Mouse (Mus musculus) hindbrain, embryonic 16.5 days (tissue): ENCODE measurements around the gene Tal1. TPM values are rescaled to one million over a fixed set of nuclear protein-coding genes. Genes with fewer than 3 reads are reported as not detected.
A peak's percentile ranks its signal among the peaks of the same experiment; 100 is the strongest.

Source experiments
- ATAC-seq: fragments of 200-750 bp; cut with Nextera tagmentation; 2 replicates; pipeline ENCODE4 v1.8.0; 2017; ENCODE audit warnings: moderate TSS enrichment, moderate library complexity
- H3K27ac ChIP-seq: fragments of 300-500 bp; sonication (generic); 2 replicates; pipeline ENCODE4 v1.5.1; 2014; ENCODE audit warnings: low read depth, mild to moderate bottlenecking, control low read depth, low read length, moderate library complexity
- H3K27me3 ChIP-seq: fragments of 300-500 bp; sonication (generic); replicated peaks from 2 replicates; pipeline ENCODE4 v1.6.1; 2014; ENCODE audit warnings: low read length; ENCODE audit not compliant: control insufficient read depth, insufficient read depth
- H3K36me3 ChIP-seq: fragments of 300-500 bp; sonication (generic); 2 replicates; pipeline ENCODE4 v1.6.1; 2014; ENCODE audit warnings: mild to moderate bottlenecking, low read length, moderate library complexity, mixed read lengths; ENCODE audit not compliant: control insufficient read depth, insufficient read depth
- H3K4me1 ChIP-seq: fragments of 300-500 bp; sonication (generic); 2 replicates; pipeline ENCODE4 v1.6.1; 2014; ENCODE audit warnings: low read depth, low read length; ENCODE audit not compliant: control insufficient read depth, insufficient read depth
- H3K4me2 ChIP-seq: fragments of 300-500 bp; sonication (generic); 2 replicates; pipeline ENCODE4 v1.6.1; 2014; ENCODE audit warnings: mild to moderate bottlenecking, low read length, control low read depth, moderate library complexity
- H3K4me3 ChIP-seq: fragments of 300-500 bp; sonication (generic); 2 replicates; pipeline ENCODE4 v1.5.1; 2014; ENCODE audit warnings: mild to moderate bottlenecking, low read length, control low read depth, moderate library complexity
- H3K9ac ChIP-seq: fragments of 300-500 bp; sonication (generic); 2 replicates; pipeline ENCODE4 v1.6.1; 2014; ENCODE audit warnings: low read depth, mild to moderate bottlenecking, control low read depth, low read length, moderate library complexity
- H3K9me3 ChIP-seq: fragments of 300-500 bp; sonication (generic); 2 replicates; pipeline ENCODE4 v1.6.1; 2014; ENCODE audit warnings: mild to moderate bottlenecking, low read length, moderate library complexity; ENCODE audit not compliant: control insufficient read depth
- WGBS: fragments of 180-500 bp; shearing (Covaris S2); extraction: QIAGEN DNeasy Blood & Tissue Kit; methylation state at CpG from one replicate; pipeline ENCODE4 v1.1.7; 2014; 5-methylcytosine and 5-hydroxymethylcytosine counted together
- polyA plus RNA-seq: library from polyadenylated mRNA; unstranded; fragments of >200 nt; fragmentation: Nextera tagmentation; extraction: Ambion mirVana; gene quantifications from 2 replicates; pipeline ENCODE4 v1.2.1, GENCODE M21; 2015

Tal1 gene
- polyA plus RNA-seq, 1 experiment from 2014 or later: 1.2 TPM

GRCm38 (mm10) chr4:115060753-115061152 lies 4.5 kb downstream of the Tal1 start:
- Histone ChIP-seq H3K9ac (no peak overlapping the region), H3K9me3 (no peaks in the 10 kb centered on the region)

GRCm38 (mm10) chr4:115062540-115062874 lies 6.3 kb downstream of the Tal1 start:
- H3K9me3 ChIP-seq: no peaks in the 10 kb centered on the region
- H3K4me2 ChIP-seq: peak overlapping the region; percentile 92
- H3K27me3 ChIP-seq: peaks cover 59% of the 10 kb centered on the region
- H3K36me3 ChIP-seq: no peaks in the 10 kb centered on the region
- 1% methylated on average over 9 of the region's 9 CpGs for WGBS
- H3K4me3 ChIP-seq: peak overlapping the region; percentile 51
- H3K4me1 ChIP-seq: peaks cover 8% of the 10 kb centered on the region; the same call in 1 of the 2 replicates
- no peak overlapping the region for H3K9ac ChIP-seq
- H3K27ac ChIP-seq: no peak overlapping the region
- ATAC-seq: no peak

More at GRCm38 (mm10) chr4:115060753-115061152, 4.5 kb downstream of the Tal1 start:
- WGBS: 17% methylated on average over 3 of the region's 3 CpGs
- H3K4me1 ChIP-seq: peaks cover 14% of the 10 kb centered on the region; the same call in 1 of the 2 replicates
- H3K36me3 ChIP-seq: no peaks in the 10 kb centered on the region
- ATAC-seq: no peak
- peak overlapping the region; percentile 27 for H3K4me2 ChIP-seq
- H3K27me3 ChIP-seq: peaks cover 49% of the 10 kb centered on the region
- no peak overlapping the region for H3K27ac ChIP-seq
- H3K4me3 ChIP-seq: no peak overlapping the region

GRCm38 (mm10) chr4:115062875-115063517 lies 6.8 kb downstream of the Tal1 start:
- peaks cover 8% of the 10 kb centered on the region; the same call in 1 of the 2 replicates for H3K4me1 ChIP-seq
- H3K27me3 ChIP-seq: peaks cover 59% of the 10 kb centered on the region
- H3K4me3 ChIP-seq: peak overlapping the region; percentile 51
- WGBS: under 1% methylated on average over 41 of the region's 58 CpGs
- ATAC-seq: peak; percentile 84
- H3K4me2 ChIP-seq: peak overlapping the region; percentile 92
- H3K27ac ChIP-seq: no peak overlapping the region
- H3K9me3 ChIP-seq: no peaks in the 10 kb centered on the region
- peak overlapping the region; percentile 63 for H3K9ac ChIP-seq
- no peaks in the 10 kb centered on the region for H3K36me3 ChIP-seq

- no peaks in the 10 kb centered on the region for H3K36me3 ChIP-seq
- H3K9me3 ChIP-seq: no peaks in the 10 kb centered on the region
- 1% methylated on average over 31 of the region's 31 CpGs for WGBS
- peaks cover 8% of the 10 kb centered on the region; the same call in 1 of the 2 replicates for H3K4me1 ChIP-seq
- peak overlapping the region; percentile 92 for H3K4me2 ChIP-seq
- peak; percentile 46 for ATAC-seq
- H3K27me3 ChIP-seq: peaks cover 59% of the 10 kb centered on the region
- H3K27ac ChIP-seq: no peak overlapping the region
- peak overlapping the region; percentile 51 for H3K4me3 ChIP-seq
- peak overlapping the region; percentile 63 for H3K9ac ChIP-seq
These were observed 7.5 kb downstream of the Tal1 start for GRCm38 (mm10) chr4:115063518-115064239.

- no peak overlapping the region for H3K4me3 ChIP-seq
- H3K9ac ChIP-seq: no peak overlapping the region
- peaks cover 5% of the 10 kb centered on the region; the same call in 1 of the 2 replicates for H3K27me3 ChIP-seq
- no peaks in the 10 kb centered on the region for H3K9me3 ChIP-seq
- H3K27ac ChIP-seq: no peak overlapping the region
- H3K4me2 ChIP-seq: no peak overlapping the region
- H3K4me1 ChIP-seq: no peaks in the 10 kb centered on the region
- no peak for ATAC-seq
- 43% methylated on average over 1 of the region's 1 CpGs for WGBS
- no peaks in the 10 kb centered on the region for H3K36me3 ChIP-seq
These were observed 15.4 kb downstream of the Tal1 start for GRCm38 (mm10) chr4:115071668-115072067.

GRCm38 (mm10) chr4:115074789-115075188 lies 18.6 kb downstream of the Tal1 start:
- ATAC-seq: no peak
- Histone ChIP-seq H3K27me3 (no peaks in the 10 kb centered on the region), H3K9ac (no peak overlapping the region), H3K4me2 (no peak overlapping the region), H3K36me3 (no peaks in the 10 kb centered on the region), H3K9me3 (no peaks in the 10 kb centered on the region), H3K27ac (no peak overlapping the region), H3K4me1 (peaks cover 11% of the 10 kb centered on the region), H3K4me3 (no peak overlapping the region)
- WGBS: 98% methylated on average over 1 of the region's 1 CpGs

GRCm38 (mm10) chr4:115075204-115075915 lies 19.1 kb downstream of the Tal1 start:
- H3K4me1 ChIP-seq: peaks cover 15% of the 10 kb centered on the region
- no peak overlapping the region for H3K4me3 ChIP-seq
- no peak overlapping the region for H3K27ac ChIP-seq
- H3K9ac ChIP-seq: no peak overlapping the region
- WGBS: 44% methylated on average over 3 of the region's 3 CpGs
- no peaks in the 10 kb centered on the region for H3K27me3 ChIP-seq
- no peaks in the 10 kb centered on the region for H3K9me3 ChIP-seq
- ATAC-seq: no peak
- H3K4me2 ChIP-seq: no peak overlapping the region
- no peaks in the 10 kb centered on the region for H3K36me3 ChIP-seq

GRCm38 (mm10) chr4:115078892-115079820 lies 22.9 kb downstream of the Tal1 start:
- Histone ChIP-seq H3K9me3 (no peaks in the 10 kb centered on the region), H3K27ac (no peak overlapping the region), H3K4me3 (no peak overlapping the region), H3K36me3 (no peaks in the 10 kb centered on the region), H3K27me3 (no peaks in the 10 kb centered on the region), H3K4me1 (peaks cover 15% of the 10 kb centered on the region), H3K4me2 (no peak overlapping the region), H3K9ac (0 out of 2 replicates have a peak overlapping the region, but pooled peaks have one; percentile 28)
- WGBS: 12% methylated on average over 10 of the region's 10 CpGs
- peak; percentile 90 for ATAC-seq
